Mouse (Mus musculus) thymus, postnatal 14 days (tissue): ENCODE data around the gene Sugct.

Source experiments
- DNase-seq: peaks from one replicate; pipeline ENCODE4 v3.0.0; 2021

The Sugct gene

GRCm38 (mm10) chr13:17288377-17288776 lies 407.0 kb downstream of the Sugct start:
- DNase-seq: no peak

- no peak for DNase-seq
Measured at GRCm38 (mm10) chr13:17245936-17246335, 449.4 kb downstream of the Sugct start.

DNA sequence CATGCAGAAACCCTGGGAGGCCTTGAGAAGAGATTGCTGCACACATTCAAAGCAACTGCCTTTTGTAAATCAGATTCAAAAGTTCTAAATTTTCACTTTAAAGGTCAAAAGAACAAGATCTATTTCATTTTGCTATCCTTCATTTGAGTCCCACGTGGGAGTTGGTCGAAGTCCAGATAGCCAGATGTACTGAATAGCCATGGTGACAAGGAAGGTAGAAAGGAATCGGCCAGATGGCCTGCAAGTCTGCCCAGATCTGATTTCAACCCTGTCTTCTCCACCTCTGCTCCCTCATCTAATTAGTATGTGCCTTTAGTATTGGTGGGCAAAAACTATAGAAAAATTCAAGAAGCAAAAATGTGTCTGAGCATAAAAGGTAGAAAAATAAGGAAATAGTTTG lies 478.8 kb downstream of the Sugct start:
- DNase-seq: no peak

GRCm38 (mm10) chr13:17212681-17213080 lies 482.7 kb downstream of the Sugct start:
- DNase-seq: no peak

- DNase-seq: no peak
Measured at GRCm38 (mm10) chr13:17190180-17190762, 505.1 kb downstream of the Sugct start.

- DNase-seq: peak; percentile 15
Measured at GRCm38 (mm10) chr13:17185253-17185652, 510.1 kb downstream of the Sugct start.

GRCm38 (mm10) chr13:17165917-17166316 lies 529.4 kb downstream of the Sugct start:
- DNase-seq: no peak

DNA sequence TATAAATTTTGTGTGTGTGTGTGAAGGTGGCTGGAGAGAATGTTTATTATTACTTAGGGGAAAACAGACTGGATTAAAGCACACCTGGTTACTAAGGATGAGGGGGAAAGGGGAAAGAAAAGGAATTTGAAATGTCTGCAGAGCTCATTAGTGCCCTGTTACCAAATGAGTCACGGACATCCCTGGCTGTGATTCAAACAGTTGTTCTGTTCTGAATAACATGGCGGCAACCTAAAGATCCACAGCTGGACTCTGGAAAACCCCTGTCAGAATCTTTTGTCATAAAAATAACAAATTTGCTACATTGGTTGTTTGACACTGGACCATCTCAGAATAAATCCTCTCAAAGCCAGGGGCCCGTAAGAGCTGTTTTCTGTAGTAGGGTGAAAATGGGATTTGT lies 530.6 kb downstream of the Sugct start:
- no peak for DNase-seq

GRCm38 (mm10) chr13:17146441-17146992 lies 548.8 kb downstream of the Sugct start:
- no peak for DNase-seq

GRCm38 (mm10) chr13:17116073-17116472 lies 579.3 kb downstream of the Sugct start:
- DNase-seq: no peak

GRCm38 (mm10) chr13:17102372-17102771 lies 593.0 kb downstream of the Sugct start:
- DNase-seq: no peak

DNA sequence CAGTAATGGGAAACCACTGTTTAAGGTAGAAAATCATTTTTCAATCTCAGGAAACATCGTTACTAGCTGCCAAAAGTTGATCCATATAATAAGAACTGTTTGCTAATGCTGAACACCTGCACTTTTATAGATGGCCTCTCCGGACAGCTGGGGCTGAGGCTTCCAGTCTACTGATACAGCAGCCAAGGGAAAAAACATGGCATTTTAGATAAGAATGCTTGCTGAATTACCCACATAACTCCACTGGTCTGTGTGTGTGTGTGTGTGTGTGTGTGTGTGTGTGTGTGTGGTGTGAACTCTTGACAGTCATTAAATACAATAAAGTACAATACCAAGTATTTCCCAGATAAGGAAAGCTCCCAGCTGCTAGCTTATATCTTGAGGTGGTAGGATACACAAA lies 608.8 kb downstream of the Sugct start:
- DNase-seq: no peak

DNA sequence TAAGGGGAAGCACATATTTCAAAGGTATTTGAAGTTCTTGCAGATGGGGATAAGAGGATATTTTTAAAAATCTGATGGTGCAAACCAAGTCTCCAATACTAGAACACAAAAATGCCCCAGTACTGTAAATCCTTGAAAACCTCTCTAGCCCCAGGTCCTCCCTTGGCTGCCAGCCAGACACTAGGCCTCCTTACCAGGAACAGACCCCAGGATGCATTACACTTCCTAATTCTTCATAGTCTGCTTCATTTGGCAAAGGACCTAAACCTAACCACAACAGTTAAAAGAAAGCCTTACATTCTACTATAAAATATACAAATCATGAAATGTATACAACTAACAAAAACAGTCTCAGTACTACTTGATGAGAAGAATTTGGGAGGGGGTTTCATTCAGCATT lies 609.2 kb downstream of the Sugct start:
- no peak for DNase-seq

- no peak for DNase-seq
Measured at GRCm38 (mm10) chr13:17084946-17085852, 610.2 kb downstream of the Sugct start.

- DNase-seq: no peak
Measured at GRCm38 (mm10) chr13:17081618-17082017, 613.7 kb downstream of the Sugct start.

- DNase-seq: no peak
Measured at GRCm38 (mm10) chr13:17065552-17065951, 629.8 kb downstream of the Sugct start.

GRCm38 (mm10) chr13:17056650-17057049 lies 638.7 kb downstream of the Sugct start:
- no peak for DNase-seq

DNA sequence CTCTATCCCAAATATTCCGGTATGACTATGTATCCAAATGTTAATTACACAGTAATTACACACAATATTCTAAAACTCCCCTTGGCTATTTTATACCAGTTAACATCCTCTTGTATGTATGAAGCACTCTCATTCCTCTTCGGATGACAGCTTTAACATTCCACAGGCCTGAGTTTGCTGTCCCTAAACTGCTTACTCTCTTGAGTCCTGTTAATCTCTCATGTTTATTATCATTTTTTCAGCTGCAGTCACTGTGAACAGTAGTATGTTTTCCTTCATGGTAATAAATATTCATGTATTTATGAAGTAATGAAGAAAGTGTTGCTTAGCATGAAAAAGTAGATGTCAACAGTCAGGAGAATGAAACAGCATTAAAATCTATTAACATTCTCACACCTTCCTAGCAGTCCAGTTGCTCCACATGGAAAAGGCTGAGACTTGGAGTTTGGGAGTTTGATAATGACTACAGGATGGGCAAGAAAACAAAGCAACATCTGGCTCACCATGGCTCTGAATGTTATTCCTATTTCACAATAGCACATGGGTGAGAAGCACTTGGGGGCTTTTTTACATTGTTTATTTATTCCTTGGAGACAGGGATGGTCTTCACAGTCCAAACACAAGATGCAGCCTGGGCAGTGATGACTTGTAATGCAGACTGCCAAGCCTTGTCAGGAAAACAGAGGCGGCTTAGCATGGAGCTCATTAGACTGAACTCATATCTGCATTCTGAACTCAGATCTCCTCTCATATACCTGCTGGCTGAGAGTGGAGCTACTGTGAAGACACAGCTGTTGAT lies 651.7 kb downstream of the Sugct start:
- no peak for DNase-seq

GRCm38 (mm10) chr13:17042332-17042731 lies 653.0 kb downstream of the Sugct start:
- no peak for DNase-seq

GRCm38 (mm10) chr13:17039727-17040126 lies 655.6 kb downstream of the Sugct start:
- DNase-seq: no peak

- no peak for DNase-seq
Measured at GRCm38 (mm10) chr13:17038341-17038740, 657.0 kb downstream of the Sugct start.

DNA sequence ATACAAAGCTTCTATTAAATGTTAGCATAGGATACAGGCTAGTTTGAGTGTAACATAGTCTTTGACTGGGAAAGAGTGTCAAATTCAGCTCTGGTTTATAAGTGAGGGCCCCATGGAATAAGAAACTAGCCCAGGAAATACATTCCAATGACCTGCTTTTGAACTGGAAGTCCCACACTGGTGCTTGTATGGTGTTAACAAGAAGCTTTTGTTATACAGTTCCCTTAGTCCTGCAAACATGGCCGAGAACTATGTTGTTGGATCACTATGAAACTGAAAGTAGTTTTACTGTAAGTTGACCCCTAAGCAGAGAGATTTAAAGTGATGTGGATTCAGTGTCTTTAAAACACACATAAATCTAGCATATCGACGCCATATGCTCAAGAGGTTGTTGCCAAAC lies 657.5 kb downstream of the Sugct start:
- DNase-seq: no peak

DNA sequence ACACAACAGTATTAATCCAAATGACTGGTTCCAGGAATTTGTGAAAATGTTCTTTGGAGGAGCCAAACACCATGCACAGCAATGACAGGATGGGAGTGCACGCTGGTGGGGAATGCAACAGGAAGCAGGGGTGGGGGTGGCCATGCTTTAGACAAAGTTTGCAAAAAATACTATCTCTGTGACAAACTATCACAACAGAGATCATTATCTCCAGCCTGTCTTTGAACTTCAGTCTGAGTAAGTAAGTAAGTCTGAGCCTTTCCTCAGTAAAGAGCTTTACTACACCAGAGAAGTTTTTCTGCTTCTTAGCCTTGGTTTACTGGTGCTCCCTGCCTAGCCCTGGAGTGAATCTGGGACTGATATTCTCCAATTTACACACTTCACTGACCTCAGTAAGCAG lies 664.6 kb downstream of the Sugct start:
- DNase-seq: peak; percentile 28
